Mouse (Mus musculus) granulocyte monocyte progenitor cell, adult 5-6 weeks (primary cell): ENCODE data around the gene Ndufs8. TPM values are rescaled to one million over a fixed set of nuclear protein-coding genes. Genes with fewer than 3 reads are reported as not detected.
A peak's percentile ranks its signal among the peaks of the same experiment; 100 is the strongest.

Source experiments
- ATAC-seq: replicated peaks from 2 replicates; pipeline ENCODE4 v1.8.0; 2016; ENCODE audit warnings: mild to moderate bottlenecking, moderate TSS enrichment, inconsistent platforms; ENCODE audit not compliant: poor library complexity, severe bottlenecking
- total RNA-seq, 2 experiments: library from RNA; stranded (forward) in 1 of 2; stranded (reverse) in 1 of 2; fragments of 200-712, 200-1000 nt in 1 of 2; fragments of >200 nt in 1 of 2; fragmentation: Nextera tagmentation in 1 of 2; gene quantifications; 2 replicates each; pipeline ENCODE4 v1.2.3; 2014 to 2017

Ndufs8 gene
- total RNA-seq, 2 experiments from 2014 or later = 89.0 to 157 TPM

GRCm38 (mm10) chr19:3906795-3907786 is 5.5 kb downstream of the Ndufs8 start, which contains the start of gene Tcirg1:
Tcirg1 (minus strand) TSS chr19:3907133.
- peak; percentile 40 for ATAC-seq

DNA sequence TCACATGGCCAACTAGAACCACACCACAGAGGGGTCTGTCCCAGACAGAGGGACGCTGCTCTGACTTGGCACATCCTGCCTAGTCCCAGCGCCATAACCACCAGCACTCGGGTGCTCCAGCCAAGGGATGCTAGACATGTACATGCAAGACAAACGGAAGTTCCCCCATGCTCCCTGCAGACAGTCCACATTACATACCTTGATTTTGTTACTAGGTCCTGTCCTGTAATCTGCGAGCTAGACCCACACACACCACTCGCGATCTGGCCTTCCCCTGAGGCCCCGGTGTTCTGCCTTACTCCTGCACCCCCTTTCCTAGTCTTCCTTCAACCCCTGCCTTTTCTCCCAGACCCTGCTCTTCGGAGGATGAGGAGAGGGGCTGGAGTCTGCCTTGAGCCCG is 6.2 kb downstream of the Ndufs8 start:
- no peak for ATAC-seq

DNA sequence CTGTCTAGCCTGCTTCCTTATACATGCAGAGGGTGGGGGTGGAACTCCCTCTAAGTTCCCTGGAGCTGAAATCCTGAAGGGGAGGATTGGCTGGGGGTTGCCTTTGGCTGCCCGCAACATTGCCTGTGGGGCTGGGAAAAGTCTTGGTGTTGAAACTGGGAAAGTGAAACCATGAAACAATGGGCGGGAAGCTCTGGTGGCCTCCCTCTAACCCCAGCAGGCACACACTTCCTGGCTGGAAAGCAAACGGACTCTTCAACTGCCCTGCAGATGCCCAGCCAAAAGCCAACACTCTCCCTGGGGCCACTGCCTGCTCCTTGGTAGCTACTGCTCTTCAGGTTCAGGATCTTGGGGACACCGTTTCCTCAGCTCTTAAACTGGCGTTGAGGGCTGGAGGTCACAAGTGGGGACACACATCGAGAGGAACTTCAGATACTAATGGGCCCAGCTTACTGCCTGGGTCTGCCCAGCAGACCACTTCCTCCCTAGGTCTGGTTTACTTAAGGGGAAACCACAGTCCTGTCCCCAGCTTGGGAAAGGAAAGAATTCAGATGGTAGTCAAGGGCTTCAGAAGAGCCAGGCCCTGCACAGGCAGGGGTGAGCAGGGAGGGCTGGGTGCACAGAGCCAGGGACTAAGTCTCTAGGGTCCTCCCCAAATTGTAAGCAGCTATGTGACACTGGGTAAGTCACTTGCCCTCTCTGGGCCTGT is 7.2 kb downstream of the Ndufs8 start:
- ATAC-seq = peak; percentile 66

DNA sequence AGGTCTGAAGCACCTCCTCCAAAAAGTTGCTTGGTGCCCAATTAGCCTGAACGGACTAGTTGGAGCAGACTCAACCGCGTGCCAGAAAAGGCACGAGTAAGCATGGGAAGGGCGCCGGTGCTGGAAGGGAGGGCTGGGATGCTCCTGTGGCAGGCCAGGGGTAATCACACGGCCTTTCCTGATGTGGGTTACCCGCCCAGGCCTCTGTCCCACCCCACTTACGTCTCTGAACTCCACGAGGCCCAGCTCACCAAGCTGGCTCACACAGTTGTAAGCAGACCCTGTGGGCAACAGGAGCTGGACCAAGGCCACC is 8.3 kb downstream of the Ndufs8 start:
- no peak for ATAC-seq

- ATAC-seq = no peak
Measured at GRCm38 (mm10) chr19:3903648-3904362, 8.8 kb downstream of the Ndufs8 start.

DNA sequence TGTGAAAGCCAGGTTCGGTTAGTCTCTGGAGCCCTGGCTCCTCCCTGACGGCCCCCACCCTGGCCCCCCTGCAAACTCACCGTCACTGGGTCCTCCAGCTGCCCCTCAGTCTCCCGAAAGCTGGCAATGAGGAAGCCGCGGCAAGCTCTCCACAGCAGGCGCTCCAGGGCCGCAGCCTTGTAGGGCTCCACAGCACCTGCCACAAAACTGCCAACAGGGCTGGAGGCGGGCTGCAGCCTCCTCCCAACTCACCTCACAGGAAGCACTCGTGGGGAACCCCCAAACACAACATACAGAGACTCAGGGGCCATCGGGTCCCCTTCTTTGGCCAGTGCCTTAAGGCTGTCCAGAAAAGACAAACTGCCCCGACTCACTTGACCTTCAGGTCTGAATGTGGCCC is 9.6 kb downstream of the Ndufs8 start:
- no peak for ATAC-seq

DNA sequence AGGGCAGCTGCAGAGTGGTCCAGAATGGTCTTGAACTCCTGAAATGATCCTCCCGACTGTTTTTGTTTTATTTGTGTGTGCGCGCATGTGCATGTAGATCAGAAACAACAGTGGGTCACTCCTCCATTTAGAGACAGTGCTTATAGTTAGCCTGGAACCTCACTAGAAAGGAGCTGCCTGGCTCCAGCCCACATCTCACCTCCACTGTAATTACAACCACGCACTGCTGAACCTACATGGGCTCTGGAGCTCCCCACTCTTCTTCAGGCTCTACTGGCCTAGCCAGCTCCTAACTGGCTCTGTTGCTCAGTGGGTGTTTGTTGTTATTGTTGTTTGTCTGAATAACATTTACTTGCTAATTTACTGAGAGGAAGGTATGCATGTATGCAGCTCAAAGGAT is 13.0 kb downstream of the Ndufs8 start:
- no peak for ATAC-seq

DNA sequence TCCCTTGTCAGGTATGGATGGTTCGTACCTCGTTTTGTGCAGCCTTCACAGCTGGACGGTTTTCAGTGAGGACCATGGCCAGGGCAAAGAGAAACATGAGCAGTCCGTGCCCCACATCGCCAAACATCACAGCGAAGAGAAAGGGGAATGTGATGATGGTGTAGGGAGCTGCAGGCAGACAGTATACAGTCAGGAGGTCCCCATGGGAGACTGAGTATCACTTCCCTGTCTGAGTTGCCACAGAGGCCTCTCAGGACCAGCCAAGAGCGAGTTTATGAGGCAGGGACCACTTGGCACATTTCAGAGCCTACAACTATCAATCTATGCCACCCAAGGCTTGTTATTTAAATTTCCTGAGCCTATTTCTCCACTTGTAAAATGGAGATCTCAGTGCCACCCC is 13.6 kb downstream of the Ndufs8 start:
- peak; percentile 80 for ATAC-seq

DNA sequence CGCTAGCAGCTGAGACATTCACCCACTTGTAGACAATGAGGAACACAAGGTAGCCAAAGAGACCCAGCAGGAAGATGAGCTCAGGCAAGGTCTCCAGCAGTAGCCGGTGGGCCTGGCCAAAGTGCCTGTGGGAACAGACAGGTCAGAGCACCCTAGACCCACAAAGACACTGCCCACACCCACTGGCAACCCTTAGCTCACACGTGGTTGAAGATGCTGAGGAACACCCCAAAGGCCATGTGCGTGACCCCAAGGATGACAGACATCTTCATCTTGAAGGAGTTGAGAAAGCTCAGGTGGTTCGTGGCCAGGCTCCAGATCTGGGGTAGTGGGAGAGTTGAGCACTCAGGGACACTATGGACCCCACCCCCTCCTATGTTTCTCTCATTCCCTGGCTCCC is 15.0 kb downstream of the Ndufs8 start:
- no peak for ATAC-seq

DNA sequence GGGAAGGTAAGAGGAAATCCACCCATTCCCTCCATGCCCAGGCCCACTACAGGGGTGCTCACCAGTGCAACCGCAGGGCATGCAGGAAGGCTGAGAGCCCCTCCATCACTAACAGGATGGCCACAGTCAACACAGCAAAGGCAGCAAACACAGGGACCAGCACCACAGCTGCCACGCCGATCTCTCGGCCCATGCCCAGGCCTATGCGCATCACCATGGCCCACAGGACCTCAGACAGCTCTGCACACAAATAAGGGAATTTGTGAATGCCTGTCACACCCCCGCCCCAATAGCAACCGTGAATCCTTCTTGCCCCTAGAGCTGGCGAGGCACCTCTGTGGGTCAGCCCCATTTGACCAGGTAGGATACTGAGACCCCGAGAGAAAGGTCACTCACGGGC is 16.4 kb downstream of the Ndufs8 start:
- no peak for ATAC-seq

DNA sequence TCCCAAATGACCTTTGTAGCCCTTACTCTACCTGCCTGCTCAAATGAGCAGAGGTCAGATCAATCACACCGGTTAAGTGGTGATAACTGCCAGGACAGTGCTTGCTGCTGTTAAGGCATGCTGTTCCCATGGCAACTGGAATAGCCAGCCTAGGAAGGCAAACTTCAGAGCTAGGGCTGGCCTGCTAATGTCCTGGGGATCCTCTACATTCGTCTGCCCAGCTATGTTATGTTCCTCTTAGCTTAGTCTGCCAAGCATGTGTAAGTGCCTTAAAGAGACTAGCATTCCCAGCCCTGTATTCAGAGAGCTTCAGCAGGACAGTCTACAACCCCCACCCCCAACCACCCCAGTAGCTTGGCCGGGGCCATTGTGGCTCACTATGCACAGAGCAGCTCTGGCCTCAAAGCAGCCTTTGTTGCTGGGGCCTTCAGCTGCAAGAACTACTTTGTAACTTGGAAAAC is 17.4 kb downstream of the Ndufs8 start:
- ATAC-seq = no peak

DNA sequence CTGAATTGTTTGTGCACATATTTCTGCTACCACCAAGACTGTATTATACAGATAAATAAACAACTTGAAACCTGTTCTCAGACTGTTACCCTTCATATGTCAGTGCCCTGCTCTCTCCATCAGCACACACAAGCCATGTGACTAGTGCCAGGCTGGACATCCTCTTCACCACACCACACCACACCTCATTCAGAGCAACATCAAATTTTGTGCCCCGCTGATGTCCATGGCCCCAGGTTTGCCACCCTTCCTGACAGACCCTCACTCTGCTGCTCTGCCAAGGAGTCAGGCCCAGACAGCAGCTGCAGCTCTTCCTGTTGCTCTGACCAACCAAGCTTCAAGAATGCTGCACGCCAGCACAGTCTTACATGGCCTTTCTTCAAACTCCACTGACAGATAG is 18.3 kb downstream of the Ndufs8 start:
- ATAC-seq = no peak

DNA sequence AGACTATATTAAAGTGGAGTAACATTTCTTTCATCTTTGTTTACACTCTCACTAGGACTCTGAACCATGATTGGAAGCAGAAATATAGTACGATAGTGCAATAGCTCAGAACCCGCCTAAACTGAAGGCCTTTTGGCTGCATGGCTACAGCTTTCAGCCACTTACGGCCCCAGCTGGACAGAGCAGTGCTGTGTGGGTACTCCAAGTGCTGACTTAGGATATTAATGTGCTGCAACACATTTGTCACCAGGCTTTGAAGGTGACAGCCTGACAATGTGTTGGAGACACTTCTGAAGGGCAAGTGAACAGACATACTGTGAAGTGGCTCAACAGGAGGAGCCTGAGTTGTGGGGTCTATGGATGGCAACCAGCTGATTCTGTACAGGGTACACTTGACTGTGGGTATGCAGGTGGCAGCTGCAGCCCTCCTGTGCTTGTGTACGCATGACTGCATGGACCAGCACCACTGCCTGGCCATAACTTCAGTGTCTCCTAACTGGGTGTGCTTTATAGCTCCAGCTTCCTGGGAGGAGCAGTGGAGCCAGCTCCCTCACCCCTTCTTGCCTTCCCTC is 18.9 kb downstream of the Ndufs8 start:
- ATAC-seq = no peak

- ATAC-seq = no peak
Measured at GRCm38 (mm10) chr19:3890181-3890580, 22.4 kb downstream of the Ndufs8 start.

DNA sequence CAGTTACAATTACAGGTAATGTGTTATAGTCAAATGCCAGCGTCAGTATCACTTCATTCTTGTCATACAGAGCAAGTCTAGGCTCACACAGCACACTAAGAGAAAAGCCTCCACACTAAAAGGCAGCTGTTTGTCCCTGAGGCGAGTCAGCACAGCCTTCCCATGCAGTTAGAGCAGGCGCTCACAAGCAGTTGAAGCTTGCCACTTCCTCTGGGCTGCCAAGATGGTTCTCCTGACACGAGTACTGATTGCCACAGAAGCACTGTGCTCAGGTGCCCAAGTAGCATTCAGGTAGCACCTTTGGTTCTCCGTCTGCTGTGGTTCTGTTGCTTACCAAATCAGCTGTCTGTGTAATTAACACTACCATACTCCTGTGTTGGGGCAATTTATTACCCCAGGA is 23.5 kb downstream of the Ndufs8 start:
- no peak for ATAC-seq

DNA sequence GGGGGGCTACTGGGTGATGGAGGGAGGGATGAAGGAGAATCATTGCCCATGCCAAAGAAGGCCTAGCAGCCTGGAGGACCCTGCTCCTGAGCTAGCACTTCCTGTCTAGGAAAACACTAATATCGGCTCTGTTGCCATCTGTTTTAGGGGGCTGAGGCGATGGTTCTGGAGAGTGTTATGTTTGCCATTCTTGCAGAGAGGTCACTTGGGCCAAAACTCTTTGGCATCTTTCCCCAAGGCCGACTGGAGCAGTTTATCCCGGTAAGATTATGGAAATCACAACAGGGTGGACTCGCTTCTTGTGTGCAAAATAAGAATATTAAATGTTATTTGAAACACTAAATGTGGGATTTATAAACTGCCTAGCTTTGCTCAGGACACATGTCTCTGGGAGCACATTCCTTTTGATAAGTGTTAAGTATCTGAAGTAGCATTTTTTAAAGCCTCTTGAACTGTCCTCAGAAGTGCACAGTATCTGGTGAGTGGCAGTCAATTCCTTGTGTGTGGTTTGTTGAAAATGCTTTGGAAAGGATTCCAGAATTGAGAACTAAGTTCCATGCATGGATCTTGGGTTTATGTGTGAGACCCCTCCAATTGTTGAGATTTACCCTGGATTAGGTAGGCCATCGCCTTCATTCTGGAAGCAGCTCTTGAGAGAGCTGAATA is 28.1 kb downstream of the Ndufs8 start:
- no peak for ATAC-seq

DNA sequence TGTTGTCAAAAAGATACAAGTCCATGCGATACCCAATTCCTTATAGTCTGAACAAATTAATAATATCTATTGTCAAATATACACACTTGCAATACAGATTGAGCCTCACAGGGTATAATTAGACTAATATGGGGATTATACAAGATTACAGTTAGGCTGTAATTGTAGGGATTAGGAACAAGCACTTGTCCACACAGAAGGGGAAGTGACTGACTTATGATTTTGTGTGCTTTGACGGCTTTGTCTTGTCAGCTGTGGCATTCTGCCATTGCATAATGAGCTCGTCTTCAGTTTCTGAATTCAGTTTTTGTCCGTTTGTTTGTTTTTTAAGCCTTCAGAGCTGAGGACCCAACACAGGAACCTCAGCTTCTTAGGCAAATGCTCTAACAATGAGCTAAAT is 30.4 kb downstream of the Ndufs8 start:
- peak; percentile 58 for ATAC-seq

GRCm38 (mm10) chr19:3880054-3880848 is 32.3 kb downstream of the Ndufs8 start:
- ATAC-seq = peak; percentile 88

DNA sequence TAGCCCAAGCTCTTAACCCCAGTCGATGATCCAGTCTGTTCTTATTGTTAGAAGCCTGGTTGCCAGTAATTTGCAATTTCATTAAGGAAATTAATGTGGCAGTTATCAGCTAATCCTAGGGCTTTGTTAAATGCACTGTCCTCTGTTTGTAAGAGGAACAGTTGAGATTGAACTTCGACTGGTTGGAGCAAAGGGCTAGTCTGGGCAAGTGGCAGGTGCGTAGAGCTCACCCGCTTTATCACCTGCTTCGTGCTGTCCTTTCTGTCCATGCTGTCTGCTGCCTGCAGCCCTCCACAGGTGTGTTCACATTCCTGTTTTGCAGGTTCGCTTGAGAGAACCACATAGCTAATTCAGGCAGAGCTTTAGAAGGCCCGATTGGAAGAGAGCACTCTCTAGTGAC is 37.5 kb downstream of the Ndufs8 start:
- ATAC-seq = no peak
